Mouse (Mus musculus) liver, embryonic 12.5 days (tissue): ENCODE measurements around the gene I0C0044D17Rik. TPM values are rescaled to one million over a fixed set of nuclear protein-coding genes. Genes with fewer than 3 reads are reported as not detected.
"Not testable (repeated sequence)": the region's sequence is repeated elsewhere in the genome, so short reads cannot be mapped to it uniquely, and the experiment has no call there.

Source experiments
- ATAC-seq: fragments of 200-750 bp; cut with Nextera tagmentation; 2 replicates; pipeline ENCODE4 v1.8.0; 2017; ENCODE audit warnings: moderate number of reproducible peaks, mild to moderate bottlenecking, moderate library complexity
- H3K27ac ChIP-seq: fragments of 300-500 bp; sonication (generic); 2 replicates; pipeline ENCODE4 v1.5.1; 2016; ENCODE audit warnings: mild to moderate bottlenecking
- H3K27me3 ChIP-seq: fragments of 300-500 bp; sonication (generic); replicated peaks from 2 replicates; pipeline ENCODE4 v1.6.1; 2016; ENCODE audit warnings: mild to moderate bottlenecking, moderate library complexity
- H3K36me3 ChIP-seq: fragments of 300-500 bp; sonication (generic); 2 replicates; pipeline ENCODE4 v1.6.1; 2016; ENCODE audit warnings: mild to moderate bottlenecking, moderate library complexity
- H3K4me1 ChIP-seq: fragments of 300-500 bp; sonication (generic); 2 replicates; pipeline ENCODE4 v1.6.1; 2016
- H3K4me2 ChIP-seq: fragments of 300-500 bp; sonication (generic); 2 replicates; pipeline ENCODE4 v1.6.1; 2016; ENCODE audit warnings: mild to moderate bottlenecking, moderate library complexity
- H3K4me3 ChIP-seq: fragments of 300-500 bp; sonication (generic); 2 replicates; pipeline ENCODE4 v1.5.1; 2016; ENCODE audit warnings: mild to moderate bottlenecking, moderate library complexity
- H3K9ac ChIP-seq: fragments of 300-500 bp; sonication (generic); 2 replicates; pipeline ENCODE4 v1.6.1; 2016; ENCODE audit warnings: mild to moderate bottlenecking, moderate library complexity
- H3K9me3 ChIP-seq: fragments of 300-500 bp; sonication (generic); replicated peaks from 2 replicates; pipeline ENCODE4 v1.6.1; 2016; ENCODE audit warnings: mild to moderate bottlenecking, moderate library complexity
- WGBS: fragments of 180-500 bp; shearing (Covaris S2); methylation state at CpG from one replicate; pipeline ENCODE4 v1.1.7; 2016; ENCODE audit not compliant: insufficient replicate concordance; 5-methylcytosine and 5-hydroxymethylcytosine counted together
- polyA plus RNA-seq: library from polyadenylated mRNA; unstranded; fragments of >200 nt; fragmentation: Nextera tagmentation; extraction: Ambion mirVana; gene quantifications from 2 replicates; pipeline ENCODE4 v1.2.1, GENCODE M21; 2016

I0C0044D17Rik gene
- polyA plus RNA-seq, 1 experiment from 2014 or later: not detected

DNA sequence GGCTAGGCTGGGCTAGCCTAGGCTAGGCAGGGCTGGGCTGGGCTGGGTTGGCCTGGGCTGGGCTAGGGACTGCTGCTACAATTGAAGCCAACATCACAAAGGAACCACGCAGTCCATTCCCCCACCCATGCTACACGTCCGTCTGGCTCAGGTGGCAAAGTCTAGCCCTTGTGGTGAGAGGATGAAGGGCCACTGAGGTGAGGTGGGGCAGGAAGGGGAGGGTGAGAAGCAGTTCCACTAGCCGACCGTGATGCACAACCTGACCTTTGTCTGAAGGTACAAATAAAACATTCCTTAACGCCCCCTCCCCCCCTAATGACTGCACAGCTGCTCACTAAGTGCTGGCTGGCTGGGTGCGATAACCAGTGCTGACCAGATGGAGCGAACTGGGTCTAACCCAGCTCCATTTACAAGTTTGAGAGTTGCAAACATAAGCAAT, 22.1 kb upstream of the I0C0044D17Rik start:
- no peak overlapping the region for H3K9ac ChIP-seq
- no peaks in the 10 kb centered on the region for H3K36me3 ChIP-seq
- 68% methylated on average over 8 of the region's 8 CpGs for WGBS
- no peak for ATAC-seq
- no peak overlapping the region for H3K27ac ChIP-seq
- H3K9me3 ChIP-seq: 0 out of 2 replicates have a peak, but pooled peaks cover 2% of the 10 kb centered on the region
- H3K4me1 ChIP-seq: no peaks in the 10 kb centered on the region
- H3K27me3 ChIP-seq: no peaks in the 10 kb centered on the region
- H3K4me3 ChIP-seq: no peak overlapping the region
- no peak overlapping the region for H3K4me2 ChIP-seq

DNA sequence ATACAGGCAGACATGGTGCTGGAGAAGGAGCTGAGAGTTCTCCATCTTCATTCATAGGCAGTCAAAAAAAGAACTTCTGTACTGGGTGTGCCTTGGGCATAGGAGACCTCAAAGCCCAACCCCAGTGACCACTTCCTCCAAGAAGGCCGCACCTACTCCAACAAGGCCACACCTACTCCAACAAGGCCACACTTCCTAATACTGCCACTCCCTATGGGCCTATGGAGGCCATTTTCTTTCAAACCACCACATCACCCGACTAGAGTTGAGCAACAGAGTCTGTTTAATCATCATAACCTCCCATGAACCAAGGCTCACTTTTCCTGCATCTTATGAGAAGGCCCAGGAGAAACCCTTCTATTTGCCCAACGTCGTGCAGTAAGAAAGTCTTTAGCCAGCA, 21.6 kb upstream of the I0C0044D17Rik start:
- Histone ChIP-seq H3K9ac (no peak overlapping the region), H3K9me3 (0 out of 2 replicates have a peak, but pooled peaks cover 2% of the 10 kb centered on the region), H3K4me2 (no peak overlapping the region), H3K4me3 (no peak overlapping the region), H3K27ac (no peak overlapping the region), H3K4me1 (no peaks in the 10 kb centered on the region), H3K36me3 (no peaks in the 10 kb centered on the region), H3K27me3 (no peaks in the 10 kb centered on the region)
- WGBS: 55% methylated on average over 4 of the region's 4 CpGs
- no peak for ATAC-seq

DNA sequence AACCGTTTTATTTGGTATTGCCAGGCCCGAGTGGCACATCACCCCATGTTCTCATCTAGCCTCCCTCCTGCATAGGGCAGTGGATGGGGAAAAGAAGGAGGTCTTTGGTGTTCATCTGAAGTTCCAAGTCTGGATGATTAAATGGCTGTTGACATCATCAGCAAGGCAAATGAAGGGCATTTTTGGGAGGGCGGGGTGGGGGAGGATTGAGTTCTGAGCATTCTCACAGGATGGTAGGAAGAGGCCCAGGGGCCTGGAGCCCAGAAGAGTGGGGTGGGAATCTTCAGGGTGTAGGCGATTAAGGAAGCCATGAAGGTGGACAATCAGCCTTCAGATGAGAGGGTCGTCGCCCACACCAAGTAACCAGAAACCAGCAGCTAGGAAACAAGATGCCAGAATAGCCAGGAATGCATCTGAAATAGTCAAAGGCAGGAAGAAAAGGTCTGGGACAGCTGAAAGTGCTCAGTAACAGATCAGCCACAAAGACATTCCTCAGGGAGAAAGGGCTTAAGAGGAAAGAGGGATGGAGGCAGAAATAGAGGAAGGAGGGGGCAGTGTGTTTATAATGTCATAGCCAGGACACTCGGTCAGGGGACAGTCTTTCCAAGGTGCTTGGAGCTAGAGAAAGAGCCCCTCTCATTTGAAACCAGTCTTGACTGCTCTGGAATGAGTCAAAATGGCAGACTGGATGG, 20.4 kb upstream of the I0C0044D17Rik start:
- Histone ChIP-seq H3K27me3 (no peaks in the 10 kb centered on the region), H3K36me3 (no peaks in the 10 kb centered on the region), H3K27ac (no peak overlapping the region), H3K4me2 (no peak overlapping the region), H3K4me3 (no peak overlapping the region), H3K9ac (no peak overlapping the region), H3K9me3 (0 out of 2 replicates have a peak, but pooled peaks cover 2% of the 10 kb centered on the region), H3K4me1 (no peaks in the 10 kb centered on the region)
- ATAC-seq: no peak
- 57% methylated on average over 7 of the region's 7 CpGs for WGBS

DNA sequence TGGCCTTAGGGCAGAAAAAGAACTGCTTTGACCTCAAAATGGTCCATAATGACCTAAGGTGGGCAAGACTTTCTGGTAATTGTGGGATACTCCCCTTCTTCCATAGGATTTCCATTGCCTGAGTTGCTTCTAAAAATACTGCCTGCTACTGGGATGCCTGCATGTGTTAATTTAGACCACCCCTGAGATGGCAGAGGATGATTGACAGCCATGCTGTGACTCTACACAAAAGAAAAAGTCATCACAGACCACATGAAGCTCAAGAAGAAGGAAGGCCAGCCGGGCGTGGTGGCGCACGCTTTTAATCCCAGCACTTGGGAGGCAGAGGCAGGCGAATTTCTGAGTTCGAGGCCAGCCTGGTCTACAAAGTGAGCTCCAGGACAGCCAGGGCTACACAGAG, 17.6 kb upstream of the I0C0044D17Rik start:
- H3K9me3 ChIP-seq, H3K27me3 ChIP-seq, H3K36me3 ChIP-seq, ATAC-seq, H3K4me3 ChIP-seq, H3K27ac ChIP-seq, H3K4me1 ChIP-seq, H3K9ac ChIP-seq, H3K4me2 ChIP-seq: not testable (repeated sequence)
- 72% methylated on average over 6 of the region's 6 CpGs for WGBS

DNA sequence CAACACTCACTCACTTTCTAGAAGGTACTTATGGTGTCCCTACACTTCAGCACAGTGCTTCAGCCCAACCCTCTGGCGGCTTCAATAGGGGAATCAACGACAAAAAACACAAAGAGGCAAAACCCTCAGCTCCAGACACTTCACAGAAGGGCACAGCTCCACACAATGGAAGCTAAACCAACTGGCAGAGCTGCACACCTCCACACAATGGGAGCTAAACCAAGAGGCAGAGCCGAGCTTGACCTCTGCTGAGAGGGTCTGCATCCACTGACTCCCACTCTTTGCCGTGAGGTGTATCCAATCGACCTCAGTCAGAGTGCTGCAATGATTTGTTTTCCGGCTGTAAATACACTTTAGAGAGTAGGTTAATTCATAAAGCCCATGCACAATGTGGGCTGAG, 16.9 kb upstream of the I0C0044D17Rik start:
- no peak overlapping the region for H3K4me2 ChIP-seq
- ATAC-seq: no peak
- WGBS: 56% methylated on average over 6 of the region's 6 CpGs
- H3K36me3 ChIP-seq: no peaks in the 10 kb centered on the region
- H3K4me1 ChIP-seq: no peaks in the 10 kb centered on the region
- no peak overlapping the region for H3K4me3 ChIP-seq
- no peaks in the 10 kb centered on the region for H3K9me3 ChIP-seq
- no peak overlapping the region for H3K9ac ChIP-seq
- H3K27me3 ChIP-seq: no peaks in the 10 kb centered on the region
- no peak overlapping the region for H3K27ac ChIP-seq

DNA sequence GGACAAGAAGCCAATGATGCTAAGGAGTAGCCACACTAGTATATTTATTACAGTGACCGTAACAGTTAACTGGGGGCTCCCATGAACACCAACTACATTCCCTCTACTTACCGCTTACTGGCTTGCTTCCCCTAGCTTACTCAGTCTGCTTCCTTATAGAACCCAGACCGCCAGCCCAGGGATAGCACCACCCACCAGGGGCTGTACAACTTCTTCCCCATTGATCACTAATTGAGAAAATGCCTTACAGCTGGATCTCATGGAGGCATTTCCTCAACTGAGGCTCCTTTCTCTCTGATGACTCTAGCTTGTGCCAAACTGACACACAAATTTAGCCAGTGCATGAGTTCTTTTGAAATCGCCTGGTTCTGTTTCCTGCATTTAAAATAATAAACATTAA, 15.3 kb upstream of the I0C0044D17Rik start:
- Histone ChIP-seq H3K4me3 (no peak overlapping the region), H3K4me2 (no peak overlapping the region), H3K4me1 (no peaks in the 10 kb centered on the region), H3K27me3 (no peaks in the 10 kb centered on the region), H3K9me3 (no peaks in the 10 kb centered on the region), H3K36me3 (no peaks in the 10 kb centered on the region), H3K9ac (no peak overlapping the region), H3K27ac (no peak overlapping the region)
- WGBS: 65% methylated on average over 4 of the region's 4 CpGs
- no peak for ATAC-seq

DNA sequence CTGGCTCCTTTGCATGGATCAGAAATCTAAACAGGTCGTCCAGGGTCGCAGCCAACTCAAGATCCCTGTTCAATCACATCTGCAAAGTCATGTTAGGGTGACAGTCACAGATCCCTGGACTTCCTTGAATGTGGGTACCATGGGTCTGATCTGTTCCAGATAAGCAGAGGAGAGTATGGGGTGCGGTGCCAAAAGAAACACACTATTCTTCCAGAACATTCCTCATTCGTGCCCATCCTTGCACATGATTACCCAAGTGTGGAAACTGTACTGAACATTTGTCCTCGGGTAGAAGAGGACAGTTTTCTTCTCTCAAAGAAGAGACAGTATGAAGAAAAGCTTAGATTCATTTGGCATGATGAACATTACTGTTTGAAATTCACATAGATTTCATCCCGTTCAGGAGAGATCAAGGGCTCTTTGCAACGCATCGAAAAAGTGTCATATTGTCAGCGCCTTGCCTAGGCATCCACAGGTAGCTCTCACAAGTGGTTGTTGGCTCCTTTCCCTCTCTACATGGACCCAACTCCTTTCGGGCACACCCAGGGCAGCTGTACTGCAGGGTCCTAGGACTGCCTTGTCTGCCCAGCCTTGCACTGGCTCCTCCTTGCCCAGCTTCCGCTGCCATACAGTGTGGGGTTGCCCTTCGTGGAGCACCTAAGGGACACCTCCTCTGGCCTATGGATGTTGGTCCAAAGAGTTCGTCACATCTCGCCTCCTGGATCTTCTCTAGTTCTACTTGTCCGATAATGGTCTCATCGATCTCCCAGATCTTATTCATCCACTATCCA, 14.3 kb upstream of the I0C0044D17Rik start:
- WGBS: 70% methylated on average over 16 of the region's 16 CpGs
- H3K9ac ChIP-seq: no peak overlapping the region
- H3K27ac ChIP-seq: no peak overlapping the region
- no peak overlapping the region for H3K4me3 ChIP-seq
- no peak for ATAC-seq
- H3K27me3 ChIP-seq: no peaks in the 10 kb centered on the region
- H3K4me2 ChIP-seq: no peak overlapping the region
- H3K4me1 ChIP-seq: no peaks in the 10 kb centered on the region
- H3K9me3 ChIP-seq: no peaks in the 10 kb centered on the region
- H3K36me3 ChIP-seq: no peaks in the 10 kb centered on the region

DNA sequence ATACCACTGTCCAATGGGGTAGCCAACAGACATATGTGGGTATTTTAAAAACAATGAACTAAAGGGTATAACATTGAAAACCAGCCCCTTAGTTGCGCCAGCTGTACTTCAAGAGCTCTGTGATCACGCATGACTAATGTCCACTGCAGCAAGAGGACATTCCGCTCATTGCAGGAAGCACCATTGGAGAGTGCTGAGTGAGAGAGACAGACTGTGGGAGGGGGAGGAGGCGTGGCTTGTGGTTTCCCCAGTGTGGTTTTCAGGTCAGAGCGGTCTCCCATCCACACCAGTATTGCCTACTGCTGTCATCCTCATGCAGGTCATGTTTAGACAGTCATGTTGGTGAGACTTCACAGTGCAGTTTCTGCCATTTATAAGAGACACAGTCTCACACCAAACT, 12.9 kb upstream of the I0C0044D17Rik start:
- no peak for ATAC-seq

DNA sequence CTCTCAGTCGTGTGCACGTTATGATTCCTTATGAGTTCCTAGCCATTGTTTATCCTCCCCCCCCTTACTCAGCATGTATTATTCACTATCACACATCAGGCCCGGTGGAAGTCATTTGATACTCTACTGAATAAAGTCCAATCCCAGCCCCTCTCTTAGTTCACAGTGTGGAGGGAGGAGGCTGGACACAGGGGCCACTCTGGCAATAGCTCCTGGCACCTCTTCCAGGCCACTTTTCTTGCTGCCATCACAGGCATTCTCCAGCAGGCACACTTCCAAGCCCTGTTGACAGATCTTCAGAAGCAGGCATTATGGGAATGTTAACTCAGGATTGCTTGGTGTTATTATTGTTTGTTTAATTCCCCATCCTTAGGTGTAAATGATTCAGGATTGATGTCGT, 11.1 kb upstream of the I0C0044D17Rik start:
- WGBS: 53% methylated on average over 4 of the region's 4 CpGs
- ATAC-seq: no peak
- Histone ChIP-seq H3K9me3 (no peaks in the 10 kb centered on the region), H3K36me3 (no peaks in the 10 kb centered on the region), H3K4me1 (no peaks in the 10 kb centered on the region), H3K27me3 (no peaks in the 10 kb centered on the region), H3K4me3 (no peak overlapping the region), H3K27ac (no peak overlapping the region), H3K4me2 (no peak overlapping the region), H3K9ac (no peak overlapping the region)

More for the DNA sequence above, 12.9 kb upstream of the I0C0044D17Rik start:
- Histone ChIP-seq H3K9me3 (no peaks in the 10 kb centered on the region), H3K4me2 (no peak overlapping the region), H3K27me3 (no peaks in the 10 kb centered on the region), H3K4me3 (no peak overlapping the region), H3K36me3 (no peaks in the 10 kb centered on the region), H3K27ac (no peak overlapping the region), H3K4me1 (no peaks in the 10 kb centered on the region), H3K9ac (no peak overlapping the region)
- WGBS: 9% methylated on average over 5 of the region's 5 CpGs

DNA sequence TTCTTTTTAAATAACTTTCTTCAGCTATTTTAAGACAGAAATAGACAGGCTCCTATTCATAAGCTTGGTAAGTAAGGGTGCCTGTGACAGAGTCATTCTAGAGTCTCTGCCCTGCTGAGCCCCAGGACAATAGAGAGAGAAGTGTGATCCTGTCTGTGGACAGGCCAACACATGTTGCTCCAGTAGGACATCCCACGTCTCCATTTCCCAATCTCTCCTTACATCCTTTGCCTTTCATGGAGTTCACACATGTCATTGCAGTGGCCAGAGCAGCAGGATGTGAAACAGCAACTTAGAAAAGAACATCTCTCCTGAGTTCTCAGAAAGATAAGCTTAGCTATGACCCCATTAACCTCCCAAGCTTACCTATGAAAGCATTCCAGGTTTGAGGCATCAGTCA, 8.1 kb upstream of the I0C0044D17Rik start:
- Histone ChIP-seq H3K4me3 (no peak overlapping the region), H3K27ac (no peak overlapping the region), H3K9ac (no peak overlapping the region), H3K9me3 (no peaks in the 10 kb centered on the region), H3K36me3 (no peaks in the 10 kb centered on the region), H3K27me3 (no peaks in the 10 kb centered on the region), H3K4me2 (no peak overlapping the region), H3K4me1 (no peaks in the 10 kb centered on the region)
- no peak for ATAC-seq
- 48% methylated on average over 1 of the region's 1 CpGs for WGBS

DNA sequence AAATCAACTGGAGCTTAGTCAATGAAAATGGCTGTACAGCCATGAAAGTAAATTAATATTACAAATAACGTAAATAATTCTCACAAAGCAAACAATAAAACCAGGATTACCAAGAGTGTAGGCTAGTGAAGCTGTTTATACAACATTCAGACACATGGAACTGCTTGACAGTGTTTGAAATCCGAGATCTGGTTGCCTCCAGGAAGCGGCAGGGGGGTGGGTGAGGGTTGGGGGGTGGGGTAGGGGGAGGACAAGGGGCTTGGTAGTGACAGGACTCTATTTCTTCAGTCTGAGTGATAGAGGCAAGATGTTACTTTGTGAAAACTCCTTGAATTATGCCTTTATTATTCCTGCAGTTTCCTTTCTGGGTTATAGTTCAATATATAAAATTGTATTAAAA, 3.1 kb upstream of the I0C0044D17Rik start:
- no peak overlapping the region for H3K4me2 ChIP-seq
- no peaks in the 10 kb centered on the region for H3K27me3 ChIP-seq
- no peaks in the 10 kb centered on the region for H3K9me3 ChIP-seq
- no peak for ATAC-seq
- WGBS: 38% methylated on average over 3 of the region's 3 CpGs
- H3K4me1 ChIP-seq: no peaks in the 10 kb centered on the region
- no peaks in the 10 kb centered on the region for H3K36me3 ChIP-seq
- no peak overlapping the region for H3K9ac ChIP-seq
- H3K27ac ChIP-seq: no peak overlapping the region
- H3K4me3 ChIP-seq: no peak overlapping the region

DNA sequence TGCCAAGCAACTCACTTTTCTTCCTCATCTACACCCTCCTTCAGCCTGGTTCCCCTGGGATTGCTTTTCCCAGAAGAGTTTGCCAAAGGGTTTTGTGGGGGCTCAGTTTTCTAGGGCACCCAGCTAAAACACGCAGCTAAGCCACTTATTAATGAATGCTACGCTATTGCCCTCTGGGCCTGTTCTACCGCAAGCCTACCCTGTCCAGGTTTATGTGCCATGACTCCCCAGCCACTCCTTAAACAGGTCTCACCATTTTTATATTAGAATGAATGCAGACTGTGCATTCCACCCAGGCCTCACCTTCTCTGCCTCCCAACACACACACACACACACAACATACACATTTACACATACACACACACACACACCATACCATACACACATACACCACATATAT, 593 bp downstream of the I0C0044D17Rik start:
- Histone ChIP-seq H3K9ac (no peak overlapping the region), H3K27me3 (peaks cover 21% of the 10 kb centered on the region), H3K27ac (no peak overlapping the region), H3K36me3 (no peaks in the 10 kb centered on the region), H3K9me3 (no peaks in the 10 kb centered on the region), H3K4me2 (no peak overlapping the region), H3K4me3 (no peak overlapping the region), H3K4me1 (no peaks in the 10 kb centered on the region)
- no peak for ATAC-seq
- WGBS: 77% methylated on average over 3 of the region's 3 CpGs
